Mouse (Mus musculus): ENCODE results near the gene Fyco1. TPM values are rescaled to one million over a fixed set of nuclear protein-coding genes. Genes with fewer than 3 reads are reported as not detected.

The Fyco1 gene
- polyA plus RNA-seq (2014; fragmentation: Nextera tagmentation; extraction: Ambion mirVana): 6.2 and 6.7 TPM in 2 replicates

- peak; percentile 97 for ATAC-seq (ENCODE audit: insufficient read depth, low FRiP score, low TSS enrichment)
- Histone ChIP-seq H3K4me3 (ENCODE audit: low read depth, low read length) (peak within 1 kb of the TSS; percentile 68), H3K27ac (ENCODE audit: low read depth, low read length) (0 out of 2 replicates have a peak within 1 kb of the TSS, but pooled peaks have one; percentile 1), H3K9me3 (ENCODE audit: control insufficient read depth, low read length) (no peaks in the 10 kb centered on the region), H3K27me3 (ENCODE audit: control insufficient read depth, insufficient read depth, low read length) (no peaks in the 10 kb centered on the region), H3K4me1 (ENCODE audit: control insufficient read depth, insufficient read depth, low read length) (peaks cover 6% of the 10 kb centered on the region; the same call in 1 of the 2 replicates), H3K4me2 (ENCODE audit: low read depth) (peak within 1 kb of the TSS; percentile 66), H3K9ac (ENCODE audit: low read length) (peak within 1 kb of the TSS; percentile 63), H3K36me3 (ENCODE audit: control insufficient read depth, insufficient read depth, low read length) (no peaks in the 10 kb centered on the region)
- DNase-seq (ENCODE audit: low spot score): peak; percentile 90
- under 1% methylated on average over 47 of the region's 47 CpGs for WGBS
Measured at GRCm38 (mm10) chr9:123851713-123852448, at the start of gene Fyco1. Gene Fyco1, minus strand, starts transcription at chr9:123851899.

- no peak overlapping the region for H3K27ac ChIP-seq (ENCODE audit: low read depth, low read length)
- no peak for ATAC-seq (ENCODE audit: insufficient read depth, low FRiP score, low TSS enrichment)
- no peak overlapping the region for H3K4me2 ChIP-seq (ENCODE audit: low read depth)
- no peak overlapping the region for H3K4me3 ChIP-seq (ENCODE audit: low read depth, low read length)
- no peak overlapping the region for H3K9ac ChIP-seq (ENCODE audit: low read length)
- H3K4me1 ChIP-seq (ENCODE audit: control insufficient read depth, insufficient read depth, low read length): no peaks in the 10 kb centered on the region
- no peaks in the 10 kb centered on the region for H3K27me3 ChIP-seq (ENCODE audit: control insufficient read depth, insufficient read depth, low read length)
- no peak for DNase-seq (ENCODE audit: low spot score)
- WGBS: 74% methylated on average over 4 of the region's 4 CpGs
- H3K9me3 ChIP-seq (ENCODE audit: control insufficient read depth, low read length): no peaks in the 10 kb centered on the region
- no peaks in the 10 kb centered on the region for H3K36me3 ChIP-seq (ENCODE audit: control insufficient read depth, insufficient read depth, low read length)
Measured at GRCm38 (mm10) chr9:123872049-123872448, 20.4 kb upstream of the Fyco1 start.

- H3K27ac ChIP-seq (ENCODE audit: low read depth, low read length): no peak overlapping the region
- H3K4me1 ChIP-seq (ENCODE audit: control insufficient read depth, insufficient read depth, low read length): no peaks in the 10 kb centered on the region
- no peak overlapping the region for H3K4me2 ChIP-seq (ENCODE audit: low read depth)
- ATAC-seq (ENCODE audit: insufficient read depth, low FRiP score, low TSS enrichment) (no peak), DNase-seq (ENCODE audit: low spot score) (no peak)
- no peaks in the 10 kb centered on the region for H3K27me3 ChIP-seq (ENCODE audit: control insufficient read depth, insufficient read depth, low read length)
- no peaks in the 10 kb centered on the region for H3K36me3 ChIP-seq (ENCODE audit: control insufficient read depth, insufficient read depth, low read length)
- no peak overlapping the region for H3K4me3 ChIP-seq (ENCODE audit: low read depth, low read length)
- no peaks in the 10 kb centered on the region for H3K9me3 ChIP-seq (ENCODE audit: control insufficient read depth, low read length)
- no peak overlapping the region for H3K9ac ChIP-seq (ENCODE audit: low read length)
- 88% methylated on average over 3 of the region's 6 CpGs for WGBS
Measured at GRCm38 (mm10) chr9:123869167-123869784, 17.6 kb upstream of the Fyco1 start.

- DNase-seq (ENCODE audit: low spot score) (no peak), ATAC-seq (ENCODE audit: insufficient read depth, low FRiP score, low TSS enrichment) (no peak)
- no peaks in the 10 kb centered on the region for H3K9me3 ChIP-seq (ENCODE audit: control insufficient read depth, low read length)
- H3K4me2 ChIP-seq (ENCODE audit: low read depth): no peak overlapping the region
- H3K27me3 ChIP-seq (ENCODE audit: control insufficient read depth, insufficient read depth, low read length): no peaks in the 10 kb centered on the region
- H3K4me1 ChIP-seq (ENCODE audit: control insufficient read depth, insufficient read depth, low read length): no peaks in the 10 kb centered on the region
- H3K27ac ChIP-seq (ENCODE audit: low read depth, low read length): no peak overlapping the region
- no peak overlapping the region for H3K4me3 ChIP-seq (ENCODE audit: low read depth, low read length)
- 88% methylated on average over 1 of the region's 1 CpGs for WGBS
- H3K9ac ChIP-seq (ENCODE audit: low read length): no peak overlapping the region
- no peaks in the 10 kb centered on the region for H3K36me3 ChIP-seq (ENCODE audit: control insufficient read depth, insufficient read depth, low read length)
Measured at GRCm38 (mm10) chr9:123863641-123864040, 11.9 kb upstream of the Fyco1 start.

GRCm38 (mm10) chr9:123862895-123863616, 11.4 kb upstream of the Fyco1 start:
- Histone ChIP-seq H3K9ac (ENCODE audit: low read length) (no peak overlapping the region), H3K36me3 (ENCODE audit: control insufficient read depth, insufficient read depth, low read length) (no peaks in the 10 kb centered on the region), H3K27ac (ENCODE audit: low read depth, low read length) (no peak overlapping the region), H3K27me3 (ENCODE audit: control insufficient read depth, insufficient read depth, low read length) (no peaks in the 10 kb centered on the region), H3K4me3 (ENCODE audit: low read depth, low read length) (no peak overlapping the region), H3K4me1 (ENCODE audit: control insufficient read depth, insufficient read depth, low read length) (no peaks in the 10 kb centered on the region), H3K9me3 (ENCODE audit: control insufficient read depth, low read length) (no peaks in the 10 kb centered on the region), H3K4me2 (ENCODE audit: low read depth) (no peak overlapping the region)
- no peak for ATAC-seq (ENCODE audit: insufficient read depth, low FRiP score, low TSS enrichment)
- WGBS: 85% methylated on average over 1 of the region's 1 CpGs
- DNase-seq (ENCODE audit: low spot score): no peak

GRCm38 (mm10) chr9:123861929-123862328, 10.2 kb upstream of the Fyco1 start, which contains the start of gene Xcr1:
Gene Xcr1, minus strand, starts transcription at chr9:123862029.
- H3K9ac ChIP-seq (ENCODE audit: low read length): no peak within 1 kb of the TSS
- H3K36me3 ChIP-seq (ENCODE audit: control insufficient read depth, insufficient read depth, low read length): no peaks in the 10 kb centered on the region
- H3K4me2 ChIP-seq (ENCODE audit: low read depth): no peak within 1 kb of the TSS
- WGBS: 88% methylated on average over 9 of the region's 9 CpGs
- H3K27ac ChIP-seq (ENCODE audit: low read depth, low read length): no peak within 1 kb of the TSS
- DNase-seq (ENCODE audit: low spot score) (no peak), ATAC-seq (ENCODE audit: insufficient read depth, low FRiP score, low TSS enrichment) (no peak)
- H3K4me3 ChIP-seq (ENCODE audit: low read depth, low read length): no peak within 1 kb of the TSS
- no peaks in the 10 kb centered on the region for H3K27me3 ChIP-seq (ENCODE audit: control insufficient read depth, insufficient read depth, low read length)
- H3K4me1 ChIP-seq (ENCODE audit: control insufficient read depth, insufficient read depth, low read length): no peaks in the 10 kb centered on the region
- H3K9me3 ChIP-seq (ENCODE audit: control insufficient read depth, low read length): no peaks in the 10 kb centered on the region

- no peaks in the 10 kb centered on the region for H3K27me3 ChIP-seq (ENCODE audit: control insufficient read depth, insufficient read depth, low read length)
- H3K4me3 ChIP-seq (ENCODE audit: low read depth, low read length): no peak overlapping the region
- no peaks in the 10 kb centered on the region for H3K4me1 ChIP-seq (ENCODE audit: control insufficient read depth, insufficient read depth, low read length)
- no peak overlapping the region for H3K4me2 ChIP-seq (ENCODE audit: low read depth)
- no peaks in the 10 kb centered on the region for H3K36me3 ChIP-seq (ENCODE audit: control insufficient read depth, insufficient read depth, low read length)
- H3K9me3 ChIP-seq (ENCODE audit: control insufficient read depth, low read length): no peaks in the 10 kb centered on the region
- WGBS: 83% methylated on average over 2 of the region's 2 CpGs
- DNase-seq (ENCODE audit: low spot score) (no peak), ATAC-seq (ENCODE audit: insufficient read depth, low FRiP score, low TSS enrichment) (no peak)
- H3K27ac ChIP-seq (ENCODE audit: low read depth, low read length): no peak overlapping the region
- no peak overlapping the region for H3K9ac ChIP-seq (ENCODE audit: low read length)
Measured at GRCm38 (mm10) chr9:123856836-123857235, 5.1 kb upstream of the Fyco1 start.

- Histone ChIP-seq H3K9ac (ENCODE audit: low read length) (peak overlapping the region; percentile 3; the same call in 1 of the 2 replicates), H3K27ac (ENCODE audit: low read depth, low read length) (no peak overlapping the region), H3K36me3 (ENCODE audit: control insufficient read depth, insufficient read depth, low read length) (no peaks in the 10 kb centered on the region), H3K4me2 (ENCODE audit: low read depth) (peak overlapping the region; percentile 35), H3K4me3 (ENCODE audit: low read depth, low read length) (peak overlapping the region; percentile 23), H3K27me3 (ENCODE audit: control insufficient read depth, insufficient read depth, low read length) (no peaks in the 10 kb centered on the region), H3K4me1 (ENCODE audit: control insufficient read depth, insufficient read depth, low read length) (peaks cover 6% of the 10 kb centered on the region; the same call in 1 of the 2 replicates), H3K9me3 (ENCODE audit: control insufficient read depth, low read length) (no peaks in the 10 kb centered on the region)
- DNase-seq (ENCODE audit: low spot score) (no peak), ATAC-seq (ENCODE audit: insufficient read depth, low FRiP score, low TSS enrichment) (peak; percentile 16; the same call in 1 of the 2 replicates)
- WGBS: 59% methylated on average over 5 of the region's 5 CpGs
Measured at GRCm38 (mm10) chr9:123852449-123853390, 1.0 kb upstream of the Fyco1 start.

All from neural tube, embryonic 11.5 days (tissue).